Comparison of ENCODE assay signal across 8 mouse cellular contexts in the genomic region with DNA sequence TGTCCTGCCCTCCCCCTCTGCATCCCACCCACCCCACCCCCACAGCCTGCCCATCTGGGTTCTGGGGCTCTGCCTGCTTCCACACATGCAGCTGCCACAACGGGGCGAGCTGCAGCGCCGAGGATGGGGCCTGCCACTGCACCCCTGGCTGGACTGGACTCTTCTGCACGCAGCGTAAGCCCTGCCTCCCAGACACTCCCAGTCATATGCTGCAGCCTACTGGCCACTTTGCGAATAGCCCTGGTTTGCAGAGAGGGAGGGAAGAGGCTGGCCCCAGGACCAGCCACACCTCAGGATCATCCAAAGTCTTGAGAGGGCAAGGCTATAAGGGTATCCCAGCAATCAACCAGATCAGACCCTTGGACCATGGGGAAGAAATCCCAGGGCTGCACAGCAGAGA. TPM values are rescaled to one million over a fixed set of nuclear protein-coding genes. Genes with fewer than 3 reads are reported as not detected.
DNase-seq lines count a peak whose midpoint lies in the region; ATAC-seq and TF ChIP-seq lines count a peak whose summit lies in the region.

No protein-coding gene starts in this region.

- peak; percentile 82 for TF ChIP-seq CTCF in kidney, adult 2 months (conservative IDR thresholded peaks at IDR 0.05; ENCODE audit: insufficient read depth, insufficient read length, low read depth, low read length)

- ATAC-seq in forebrain, embryonic 15.5 days (replicated peaks): peak; percentile 76
- 0 out of 2 replicates have a peak, but pooled peaks have one; percentile 43 for ATAC-seq in liver, embryonic 13.5 days (ENCODE audit: low read depth)

- H3K27me3 ChIP-seq in forebrain, embryonic 15.5 days: no peaks in the 10 kb centered on the region
- H3K27me3 ChIP-seq in kidney, adult 2 months (replicated peaks; ENCODE audit: control insufficient read depth, insufficient read depth, low read length): no peaks in the 10 kb centered on the region
- no peaks in the 10 kb centered on the region for H3K27me3 ChIP-seq in liver, embryonic 13.5 days
- no peaks in the 10 kb centered on the region for H3K27me3 ChIP-seq in myocyte (ENCODE audit: control insufficient read depth, insufficient read depth, insufficient read length)

- TF ChIP-seq POLR2A in kidney, adult 2 months (IDR thresholded peaks at IDR 0.05; ENCODE audit: low read depth, low read length): no peak
- TF ChIP-seq POLR2A in myocyte (IDR thresholded peaks at IDR 0.05; ENCODE audit: insufficient read length, low read depth): no peak

- H3K9ac ChIP-seq in forebrain, embryonic 15.5 days (replicated peaks): no peak overlapping the region
- no peak overlapping the region for H3K9ac ChIP-seq in liver, embryonic 13.5 days

- DNase-seq in ovary, adult 18-20 months (ENCODE audit: low spot score): peak; percentile 12
- no peak for DNase-seq in ovary, postnatal 10 days (ENCODE audit: low spot score)
- DNase-seq in cerebellum, adult 18-20 months: peak; percentile 73 to 81
- DNase-seq in kidney, adult 2 months: peak; percentile 56
- peak; percentile 10 for DNase-seq in liver, embryonic 13.5 days
- peak; percentile 33 for DNase-seq in urinary bladder, postnatal 25 days (ENCODE audit: low spot score)

- no peaks in the 10 kb centered on the region for H3K9me3 ChIP-seq in forebrain, embryonic 15.5 days
- H3K9me3 ChIP-seq in liver, embryonic 13.5 days (replicated peaks): no peaks in the 10 kb centered on the region

- H3ac ChIP-seq in myocyte (ENCODE audit: control insufficient read depth, insufficient read length): no peak overlapping the region

- peaks cover 6% of the 10 kb centered on the region; the same call in 1 of the 2 replicates for H3K36me3 ChIP-seq in forebrain, embryonic 15.5 days
- H3K36me3 ChIP-seq in kidney, adult 2 months (ENCODE audit: control insufficient read depth, insufficient read depth, low read length): no peaks in the 10 kb centered on the region
- peaks cover 10% of the 10 kb centered on the region for H3K36me3 ChIP-seq in liver, embryonic 13.5 days
- H3K36me3 ChIP-seq in myocyte (ENCODE audit: control insufficient read depth, insufficient read depth): peaks cover 7% of the 10 kb centered on the region

- no peak overlapping the region for H3K4me2 ChIP-seq in forebrain, embryonic 15.5 days (replicated peaks)
- no peak overlapping the region for H3K4me2 ChIP-seq in liver, embryonic 13.5 days
- no peak overlapping the region for H3K4me2 ChIP-seq in myocyte (ENCODE audit: low read depth)

- no peak overlapping the region for H3K27ac ChIP-seq in forebrain, embryonic 15.5 days (replicated peaks)
- no peak overlapping the region for H3K27ac ChIP-seq in kidney, adult 2 months (ENCODE audit: insufficient read depth, low read depth, low read length)
- no peak overlapping the region for H3K27ac ChIP-seq in liver, embryonic 13.5 days

- H3K4me1 ChIP-seq in forebrain, embryonic 15.5 days: peaks cover 10% of the 10 kb centered on the region
- no peaks in the 10 kb centered on the region; the same call in 1 of the 2 replicates for H3K4me1 ChIP-seq in kidney, adult 2 months (ENCODE audit: control insufficient read depth, insufficient read depth, low read length)
- H3K4me1 ChIP-seq in liver, embryonic 13.5 days (replicated peaks): 0 out of 2 replicates have a peak, but pooled peaks cover 5% of the 10 kb centered on the region

- H3K4me3 ChIP-seq in forebrain, embryonic 15.5 days: no peak overlapping the region
- H3K4me3 ChIP-seq in kidney, adult 2 months (ENCODE audit: insufficient read depth, low read depth, low read length): no peak overlapping the region
- no peak overlapping the region for H3K4me3 ChIP-seq in liver, embryonic 13.5 days (replicated peaks)
- H3K4me3 ChIP-seq in myocyte: no peak overlapping the region

- H3K79me2 ChIP-seq in myocyte (ENCODE audit: control insufficient read depth, insufficient read depth): no peaks in the 10 kb centered on the region

- WGBS in forebrain, embryonic 15.5 days: 3% methylated on average over 7 of the region's 7 CpGs
- 16% methylated on average over 7 of the region's 7 CpGs for WGBS in kidney, adult 2 months
- 21% methylated on average over 7 of the region's 7 CpGs for WGBS in liver, embryonic 13.5 days (ENCODE audit: insufficient replicate concordance)

TF ChIP-seq in myocyte, 11 proteins besides CTCF, POLR2A, EP300 and RAD21:
- TF ChIP-seq POLR2AphosphoS2 (IDR thresholded peaks at IDR 0.05; ENCODE audit: insufficient read length, low read depth): peak; percentile 15
- TF ChIP-seq MYOD1 (IDR thresholded peaks at IDR 0.05; ENCODE audit: control insufficient read depth in 1 of 3, insufficient read length in 2 of 3, low read depth in 2 of 3): no peak

RNA-seq across cellular contexts. Expression of a gene that starts 46.4 kb away (rescaled TPM):
- polyA plus RNA-seq in forebrain, embryonic 15.5 days (2015; fragmentation: Nextera tagmentation; extraction: Ambion mirVana): 349 and 383 TPM in 2 replicates
- 124 and 188 TPM in 2 replicates for polyA plus RNA-seq in kidney, adult 2 months (2012; rRNA removed)
- polyA plus RNA-seq in liver, embryonic 13.5 days (2015; fragmentation: Nextera tagmentation; extraction: Ambion mirVana): 254 and 265 TPM in 2 replicates
- 150 TPM for polyA plus RNA-seq in myocyte (2012; fragmentation: generic; extraction: Trizol)
